Mouse (Mus musculus) ES-Bruce4 (cell line): ENCODE data around the gene Scn8a.

Experiments used
- CTCF ChIP-seq: IDR thresholded peaks from one replicate; pipeline ENCODE4 v1.8.1; 2011; ENCODE audit warnings: low read depth, low read length
- EP300 ChIP-seq: IDR thresholded peaks from 2 replicates; pipeline ENCODE4 v1.6.1; 2011; ENCODE audit warnings: low read depth, low read length; ENCODE audit not compliant: insufficient read depth
- POLR2A ChIP-seq: IDR thresholded peaks from one replicate; pipeline ENCODE4 v1.8.1; 2011; ENCODE audit warnings: low read length; ENCODE audit not compliant: insufficient read depth

GRCm38 (mm10) chr15:100871107-100872011, 1.7 kb downstream of the Scn8a start:
- no peak for TF ChIP-seq POLR2A
- no peak for TF ChIP-seq CTCF
- TF ChIP-seq EP300: no peak
